9 mouse cellular contexts compared by ENCODE assay signal in genomic region chr11:113618303-113618671, GRCm38 (mm10). TPM values are rescaled to one million over a fixed set of nuclear protein-coding genes. Genes with fewer than 3 reads are reported as not detected.
DNase-seq lines count a peak whose midpoint lies in the region; ATAC-seq and TF ChIP-seq lines count a peak whose summit lies in the region.
"Had no signal": no experiment of that assay in that cellular context is flagged by ENCODE, and none has a peak within 500 bp of the region (broad histone marks: within the 10 kb centered on the region; RNA-seq: fewer than 3 reads in every experiment).

No protein-coding gene starts in this region.

- no peaks in the 10 kb centered on the region for H3K9me3 ChIP-seq in embryonic facial prominence, embryonic 10.5 days
- no peaks in the 10 kb centered on the region for H3K9me3 ChIP-seq in hindbrain, postnatal 0 days (ENCODE audit: low read length)
- no peaks in the 10 kb centered on the region for H3K9me3 ChIP-seq in midbrain, embryonic 15.5 days

- TF ChIP-seq POLR2A in kidney, adult 2 months (IDR thresholded peaks at IDR 0.05; ENCODE audit: low read depth, low read length) = no peak

- H3K9ac ChIP-seq in hindbrain, postnatal 0 days (replicated peaks; ENCODE audit: low read length) = 0 out of 2 replicates have a peak overlapping the region, but pooled peaks have one; percentile 61
- H3K9ac ChIP-seq in midbrain, embryonic 15.5 days = no peak overlapping the region; the same call in 1 of the 2 replicates

- H3K36me3 ChIP-seq in kidney, adult 2 months (ENCODE audit: control insufficient read depth, insufficient read depth, low read length) = no peaks in the 10 kb centered on the region
- H3K36me3 ChIP-seq in embryonic facial prominence, embryonic 10.5 days (replicated peaks) = no peaks in the 10 kb centered on the region
- no peaks in the 10 kb centered on the region for H3K36me3 ChIP-seq in hindbrain, postnatal 0 days (ENCODE audit: insufficient read depth, low read length)
- no peaks in the 10 kb centered on the region for H3K36me3 ChIP-seq in midbrain, embryonic 15.5 days (replicated peaks)
- H3K36me3 ChIP-seq: G1E had no signal

- no peak for DNase-seq in kidney, adult 2 months
- no peak for DNase-seq in kidney, postnatal 4 days
- DNase-seq in embryonic facial prominence, embryonic 10.5 days (ENCODE audit: low spot score) = no peak
- DNase-seq in hindbrain, postnatal 0 days (ENCODE audit: low spot score) = no peak
- no peak for DNase-seq in adrenal gland, adult 8-10 months
- no peak for DNase-seq in left cerebral cortex, adult 8-10 months (ENCODE audit: low spot score in 2 of 2)
- DNase-seq in layer of hippocampus, adult 8-10 months (ENCODE audit: low spot score in 2 of 2) = no peak

- H3K4me3 ChIP-seq in kidney, adult 2 months (ENCODE audit: insufficient read depth, low read depth, low read length) = peak overlapping the region; percentile 30; the same call in 1 of the 2 replicates
- peak overlapping the region; percentile 67 for H3K4me3 ChIP-seq in embryonic facial prominence, embryonic 10.5 days
- peak overlapping the region; percentile 50 for H3K4me3 ChIP-seq in hindbrain, postnatal 0 days (ENCODE audit: low read length)
- H3K4me3 ChIP-seq in midbrain, embryonic 15.5 days = peak overlapping the region; percentile 58

- TF ChIP-seq CTCF in kidney, adult 2 months (conservative IDR thresholded peaks at IDR 0.05; ENCODE audit: insufficient read depth, insufficient read length, low read depth, low read length) = no peak
- no peak for TF ChIP-seq CTCF in hindbrain, postnatal 0 days (IDR thresholded peaks at IDR 0.05; ENCODE audit: low read depth)

- H3K27me3 ChIP-seq in kidney, adult 2 months (replicated peaks; ENCODE audit: control insufficient read depth, insufficient read depth, low read length) = no peaks in the 10 kb centered on the region
- peaks cover 71% of the 10 kb centered on the region for H3K27me3 ChIP-seq in embryonic facial prominence, embryonic 10.5 days (replicated peaks; ENCODE audit: low read depth, poor library complexity, severe bottlenecking)
- H3K27me3 ChIP-seq in hindbrain, postnatal 0 days (ENCODE audit: insufficient read depth, low read length) = no peaks in the 10 kb centered on the region
- H3K27me3 ChIP-seq in midbrain, embryonic 15.5 days (replicated peaks) = peaks cover 5% of the 10 kb centered on the region; the same call in 1 of the 2 replicates

- H3K27ac ChIP-seq in kidney, adult 2 months (ENCODE audit: insufficient read depth, low read depth, low read length) = no peak overlapping the region
- H3K27ac ChIP-seq in embryonic facial prominence, embryonic 10.5 days (replicated peaks) = no peak overlapping the region
- peak overlapping the region; percentile 76 for H3K27ac ChIP-seq in hindbrain, postnatal 0 days
- no peak overlapping the region for H3K27ac ChIP-seq in midbrain, embryonic 15.5 days

- H3K4me1 ChIP-seq in kidney, adult 2 months (ENCODE audit: control insufficient read depth, insufficient read depth, low read length) = 0 out of 2 replicates have a peak, but pooled peaks cover 4% of the 10 kb centered on the region
- peaks cover 44% of the 10 kb centered on the region for H3K4me1 ChIP-seq in embryonic facial prominence, embryonic 10.5 days
- peaks cover 8% of the 10 kb centered on the region for H3K4me1 ChIP-seq in hindbrain, postnatal 0 days (ENCODE audit: insufficient read depth, low read length)
- H3K4me1 ChIP-seq in midbrain, embryonic 15.5 days = peaks cover 37% of the 10 kb centered on the region

- ATAC-seq in hindbrain, postnatal 0 days = no peak
- no peak for ATAC-seq in midbrain, embryonic 15.5 days (replicated peaks)

- peak overlapping the region; percentile 74 for H3K4me2 ChIP-seq in hindbrain, postnatal 0 days (ENCODE audit: low read depth, low read length)
- peak overlapping the region; percentile 97 for H3K4me2 ChIP-seq in midbrain, embryonic 15.5 days

- 21% methylated on average over 4 of the region's 4 CpGs for WGBS in kidney, adult 2 months
- 23% methylated on average over 4 of the region's 4 CpGs for WGBS in embryonic facial prominence, embryonic 10.5 days
- 30% methylated on average over 4 of the region's 4 CpGs for WGBS in hindbrain, postnatal 0 days
- 27% methylated on average over 4 of the region's 4 CpGs for WGBS in midbrain, embryonic 15.5 days

RNA-seq across cellular contexts. Expression of gene Sstr2, which starts 0.9 kb away (rescaled TPM):
- 0.36 and 0.56 TPM in 2 replicates for polyA plus RNA-seq in kidney, adult 2 months (2012; rRNA removed)
- polyA plus RNA-seq in embryonic facial prominence, embryonic 10.5 days (2016; fragmentation: Nextera tagmentation; extraction: Ambion mirVana) = 2.1 and 4.2 TPM in 2 replicates
- 58.9 and 94.0 TPM in 2 replicates for total RNA-seq in hindbrain, postnatal 0 days (2014; rRNA removed)
- polyA plus RNA-seq in hindbrain, postnatal 0 days (2015; fragmentation: Nextera tagmentation; extraction: Ambion mirVana) = 32.4 and 37.6 TPM in 2 replicates
- 15.5 and 20.5 TPM in 2 replicates for polyA plus RNA-seq in midbrain, embryonic 15.5 days (2015; fragmentation: Nextera tagmentation; extraction: Ambion mirVana)
- 1 to 10 TPM; 1.3 to 6.2 (median 3.7) TPM for total RNA-seq in adrenal gland, adult 8-10 months (2022)
- total RNA-seq in left cerebral cortex, adult 8-10 months (2022) = 10 to 100 TPM; 26.8 to 31.0 (median 29.2) TPM
- total RNA-seq in layer of hippocampus, adult 8-10 months (2022) = 10 to 100 TPM; 17.5 to 20.8 (median 19.0) TPM
- polyA plus RNA-seq: G1E had no signal

RNA-seq across cellular contexts. Expression of gene Cog1, which starts 30.7 kb away (rescaled TPM):
- polyA plus RNA-seq in kidney, adult 2 months (2012; rRNA removed) = 32.8 and 38.7 TPM in 2 replicates
- 27.4 and 28.1 TPM in 2 replicates for polyA plus RNA-seq in embryonic facial prominence, embryonic 10.5 days (2016; fragmentation: Nextera tagmentation; extraction: Ambion mirVana)
- total RNA-seq in hindbrain, postnatal 0 days (2014; rRNA removed) = 59.9 and 63.8 TPM in 2 replicates
- 30.6 and 31.3 TPM in 2 replicates for polyA plus RNA-seq in hindbrain, postnatal 0 days (2015; fragmentation: Nextera tagmentation; extraction: Ambion mirVana)
- 39.8 and 40.7 TPM in 2 replicates for polyA plus RNA-seq in midbrain, embryonic 15.5 days (2015; fragmentation: Nextera tagmentation; extraction: Ambion mirVana)
- total RNA-seq in adrenal gland, adult 8-10 months (2022) = 10 to 100 TPM; 45.5 to 63.0 (median 54.6) TPM
- total RNA-seq in left cerebral cortex, adult 8-10 months (2022) = 10 to 100 TPM; 42.7 to 51.9 (median 47.0) TPM
- 10 to 100 TPM; 48.6 to 61.6 (median 57.1) TPM for total RNA-seq in layer of hippocampus, adult 8-10 months (2022)

RNA-seq across cellular contexts. Expression of gene Slc39a11, which starts 31.6 kb away (rescaled TPM):
- polyA plus RNA-seq in kidney, adult 2 months (2012; rRNA removed) = 24.5 and 29.5 TPM in 2 replicates
- 17.0 and 17.2 TPM in 2 replicates for polyA plus RNA-seq in embryonic facial prominence, embryonic 10.5 days (2016; fragmentation: Nextera tagmentation; extraction: Ambion mirVana)
- total RNA-seq in hindbrain, postnatal 0 days (2014; rRNA removed) = 63.3 and 67.9 TPM in 2 replicates
- 35.0 and 35.6 TPM in 2 replicates for polyA plus RNA-seq in hindbrain, postnatal 0 days (2015; fragmentation: Nextera tagmentation; extraction: Ambion mirVana)
- 33.9 and 35.3 TPM in 2 replicates for polyA plus RNA-seq in midbrain, embryonic 15.5 days (2015; fragmentation: Nextera tagmentation; extraction: Ambion mirVana)
- total RNA-seq in adrenal gland, adult 8-10 months (2022) = 10 to 100 TPM; 32.5 to 40.2 (median 36.8) TPM
- total RNA-seq in left cerebral cortex, adult 8-10 months (2022) = 10 to 100 TPM; 14.6 to 16.7 (median 16.2) TPM
- 10 to 100 TPM; 20.2 to 24.3 (median 23.4) TPM for total RNA-seq in layer of hippocampus, adult 8-10 months (2022)
